Mouse (Mus musculus) bone marrow, adult 2 months (tissue): ENCODE data around the gene Prkaa1. TPM values are rescaled to one million over a fixed set of nuclear protein-coding genes. Genes with fewer than 3 reads are reported as not detected.
"Not testable (repeated sequence)": the region's sequence is repeated elsewhere in the genome, so short reads cannot be mapped to it uniquely, and the experiment has no call there.

Source experiments
- H3K27ac ChIP-seq: fragments of 200-500 bp; 2 replicates; pipeline ENCODE4 v1.5.1; 2012; ENCODE audit warnings: low read depth, mild to moderate bottlenecking, control low read depth, inconsistent platforms, low read length; ENCODE audit not compliant: control insufficient read depth, poor library complexity, insufficient read depth
- H3K4me1 ChIP-seq: fragments of 200-500 bp; 2 replicates; pipeline ENCODE4 v1.6.1; 2011; ENCODE audit warnings: low read length; ENCODE audit not compliant: control insufficient read depth, insufficient read depth
- H3K4me3 ChIP-seq: fragments of 200-500 bp; replicated peaks from 2 replicates; pipeline ENCODE3; 2011; ENCODE audit warnings: mild to moderate bottlenecking, low read depth, low read length, control low read depth; ENCODE audit not compliant: control insufficient read depth
- CTCF ChIP-seq: fragments of 200-500 bp; IDR thresholded peaks from 2 replicates; pipeline ENCODE4 v1.5.1; 2011; ENCODE audit warnings: low read length, control low read depth; ENCODE audit not compliant: control insufficient read depth, insufficient read depth
- POLR2A ChIP-seq: fragments of 200-500 bp; IDR thresholded peaks from 2 replicates; pipeline ENCODE4 v1.6.1; 2011; ENCODE audit warnings: low read depth, mild to moderate bottlenecking, control low read depth, low read length, borderline replicate concordance; ENCODE audit not compliant: control insufficient read depth
- WGBS: fragments of 180-500 bp; shearing (Covaris S2); methylation state at CpG from one replicate; pipeline ENCODE4 v1.1.7; 2018; 5-methylcytosine and 5-hydroxymethylcytosine counted together
- polyA plus RNA-seq: library from polyadenylated mRNA; stranded (reverse); fragments of >200 nt; gene quantifications from 2 replicates; pipeline ENCODE4 v1.2.4, GENCODE M21; 2011; ENCODE audit warnings: low replicate concordance; ENCODE audit not compliant: missing spikeins, insufficient read depth, insufficient read length

The Prkaa1 gene
- polyA plus RNA-seq, 1 experiment = 9.1 TPM

GRCm38 (mm10) chr15:5189504-5190093 is 45.9 kb downstream of the Prkaa1 start:
- H3K27ac ChIP-seq = no peak overlapping the region
- TF ChIP-seq POLR2A (no peak), CTCF (no peak; the same call in 1 of the 2 replicates)

GRCm38 (mm10) chr15:5193833-5194232 is 50.2 kb downstream of the Prkaa1 start:
- Histone ChIP-seq H3K4me3 (no peak overlapping the region), H3K27ac (no peak overlapping the region), H3K4me1 (no peaks in the 10 kb centered on the region; the same call in 1 of the 2 replicates)
- WGBS = 68% methylated on average over 3 of the region's 3 CpGs
- TF ChIP-seq CTCF (no peak), POLR2A (no peak)

More at GRCm38 (mm10) chr15:5189504-5190093, 45.9 kb downstream of the Prkaa1 start:
- Histone ChIP-seq H3K4me1 (no peaks in the 10 kb centered on the region; the same call in 1 of the 2 replicates), H3K4me3 (no peak overlapping the region)
- 68% methylated on average over 10 of the region's 10 CpGs for WGBS

DNA sequence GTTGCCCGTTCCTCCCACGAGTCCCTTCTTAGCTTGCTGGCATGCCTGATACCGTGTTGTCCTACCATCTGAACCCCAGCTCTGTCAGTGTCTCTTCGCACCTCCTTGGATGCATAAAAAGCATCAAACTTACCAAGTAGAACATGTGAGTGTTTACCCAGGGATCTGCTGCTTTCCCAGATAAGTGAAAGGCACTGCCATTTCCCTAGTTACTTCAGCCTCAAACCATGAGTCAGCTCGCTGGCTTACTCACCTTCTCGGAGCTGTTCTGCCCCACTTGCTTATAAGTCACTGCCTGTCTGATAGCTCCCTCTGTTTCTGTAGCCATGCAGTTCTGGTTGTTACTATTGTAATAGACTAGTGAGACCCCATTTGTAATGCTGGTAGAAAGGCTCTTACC is 50.8 kb downstream of the Prkaa1 start:
- no peaks in the 10 kb centered on the region; the same call in 1 of the 2 replicates for H3K4me1 ChIP-seq
- H3K27ac ChIP-seq = no peak overlapping the region
- H3K4me3 ChIP-seq = no peak overlapping the region
- TF ChIP-seq CTCF (no peak), POLR2A (no peak)
- WGBS = 80% methylated on average over 6 of the region's 6 CpGs

GRCm38 (mm10) chr15:5194931-5195330 is 51.3 kb downstream of the Prkaa1 start:
- no peak overlapping the region for H3K27ac ChIP-seq
- TF ChIP-seq CTCF = no peak
- no peak for TF ChIP-seq POLR2A
- H3K4me1 ChIP-seq = no peaks in the 10 kb centered on the region; the same call in 1 of the 2 replicates
- no peak overlapping the region for H3K4me3 ChIP-seq
- 85% methylated on average over 9 of the region's 9 CpGs for WGBS

GRCm38 (mm10) chr15:5195987-5196514 is 52.4 kb downstream of the Prkaa1 start:
- Histone ChIP-seq H3K4me1 (no peaks in the 10 kb centered on the region; the same call in 1 of the 2 replicates), H3K4me3 (no peak overlapping the region), H3K27ac (no peak overlapping the region)
- WGBS = 37% methylated on average over 4 of the region's 4 CpGs
- TF ChIP-seq CTCF = no peak
- TF ChIP-seq POLR2A = no peak

- TF ChIP-seq CTCF (no peak), POLR2A (no peak)
- no peak overlapping the region for H3K27ac ChIP-seq
- no peak overlapping the region for H3K4me3 ChIP-seq
- no peaks in the 10 kb centered on the region; the same call in 1 of the 2 replicates for H3K4me1 ChIP-seq
- 57% methylated on average over 4 of the region's 4 CpGs for WGBS
These were observed 53.0 kb downstream of the Prkaa1 start for GRCm38 (mm10) chr15:5196691-5197090.

- no peak for TF ChIP-seq POLR2A
- no peak for TF ChIP-seq CTCF
- 78% methylated on average over 9 of the region's 9 CpGs for WGBS
- no peaks in the 10 kb centered on the region; the same call in 1 of the 2 replicates for H3K4me1 ChIP-seq
- no peak overlapping the region for H3K4me3 ChIP-seq
- no peak overlapping the region for H3K27ac ChIP-seq
These were observed 61.6 kb downstream of the Prkaa1 start for GRCm38 (mm10) chr15:5205222-5205621.

GRCm38 (mm10) chr15:5209116-5209515 is 65.5 kb downstream of the Prkaa1 start:
- Histone ChIP-seq H3K27ac (no peak overlapping the region), H3K4me1 (peaks cover 1% of the 10 kb centered on the region), H3K4me3 (no peak overlapping the region)
- no peak for TF ChIP-seq POLR2A
- no peak for TF ChIP-seq CTCF
- 81% methylated on average over 3 of the region's 3 CpGs for WGBS

DNA sequence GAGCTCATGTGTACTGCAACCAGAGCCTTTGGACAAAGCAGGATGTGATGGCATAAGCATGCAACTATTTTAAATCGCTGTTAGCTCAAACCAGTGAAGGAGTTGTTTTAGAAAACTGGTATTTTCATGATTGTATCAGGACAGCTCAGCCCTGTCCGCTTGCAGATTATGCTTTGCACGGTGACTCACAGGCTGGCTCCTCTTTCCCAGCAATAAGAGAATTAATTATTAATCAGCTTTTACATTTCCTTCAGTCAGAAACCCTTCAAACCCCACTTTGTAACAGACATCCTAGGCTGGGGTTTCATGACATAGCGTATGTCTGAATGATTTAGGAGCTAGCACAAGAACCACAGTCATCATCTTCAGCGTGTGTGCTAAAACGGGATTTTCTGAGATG is 76.8 kb downstream of the Prkaa1 start:
- TF ChIP-seq CTCF = no peak
- no peak for TF ChIP-seq POLR2A
- H3K4me3 ChIP-seq = no peak overlapping the region
- WGBS = 88% methylated on average over 6 of the region's 6 CpGs
- H3K27ac ChIP-seq = no peak overlapping the region
- H3K4me1 ChIP-seq = no peaks in the 10 kb centered on the region

DNA sequence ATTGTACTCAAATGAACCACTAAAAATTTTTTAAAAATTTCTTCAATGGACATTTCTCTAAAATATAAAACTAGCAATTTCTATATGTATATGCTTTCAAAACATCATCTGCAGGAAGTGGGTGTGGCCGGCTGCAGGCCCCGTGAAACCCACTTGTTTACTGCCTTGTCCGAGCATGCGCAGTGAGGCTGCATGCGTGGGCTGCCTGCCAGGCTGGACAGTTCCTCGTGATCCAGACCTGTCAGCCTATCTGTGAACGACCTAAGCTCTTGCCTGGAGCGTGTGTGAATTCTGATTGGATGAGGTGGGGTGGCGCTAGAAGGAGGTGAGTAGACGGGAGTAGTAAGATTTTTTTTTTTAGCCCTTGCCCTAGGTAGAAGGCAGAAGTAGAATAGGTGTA is 87.1 kb downstream of the Prkaa1 start:
- not testable (repeated sequence) for H3K4me1 ChIP-seq, H3K4me3 ChIP-seq, H3K27ac ChIP-seq
- WGBS = 68% methylated on average over 10 of the region's 10 CpGs
